Mouse (Mus musculus) embryonic fibroblast, embryonic 13.5 days (primary cell): ENCODE measurements around the gene Ces1g.

Experiments used
- CTCF ChIP-seq: IDR thresholded peaks from 2 replicates; pipeline ENCODE4 v1.5.1; 2011; ENCODE audit warnings: mild to moderate bottlenecking, control low read depth, low read length, moderate library complexity, borderline replicate concordance; ENCODE audit not compliant: insufficient read depth
- POLR2A ChIP-seq: IDR thresholded peaks from 2 replicates; pipeline ENCODE4 v1.6.1; 2011; ENCODE audit warnings: low read depth, mild to moderate bottlenecking, control low read depth, low read length, moderate library complexity

DNA sequence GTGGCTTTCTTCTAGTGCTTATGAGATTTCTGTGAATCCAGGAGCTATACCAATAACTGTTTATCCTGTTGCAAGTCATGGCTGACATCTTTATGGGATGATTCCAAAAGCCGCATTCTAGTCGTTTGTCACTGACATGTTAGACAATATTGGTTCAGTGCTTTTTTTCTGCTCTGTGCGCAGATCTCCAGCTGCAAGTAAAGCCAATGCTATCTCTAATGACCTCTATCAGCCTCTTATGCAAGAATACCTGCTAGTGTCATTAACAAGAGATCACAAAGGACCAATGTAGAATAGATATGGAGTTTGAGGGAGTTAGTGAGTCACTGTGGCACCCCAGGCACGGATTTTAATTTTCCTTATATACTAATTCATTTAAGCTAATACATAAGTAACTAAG lies 62.5 kb downstream of the Ces1g start:
- TF ChIP-seq CTCF (no peak), POLR2A (no peak)
